Mouse (Mus musculus) embryonic facial prominence, embryonic 14.5 days (tissue): ENCODE data around the gene Rbm20. TPM values are rescaled to one million over a fixed set of nuclear protein-coding genes. Genes with fewer than 3 reads are reported as not detected.
A peak's percentile ranks its signal among the peaks of the same experiment; 100 is the strongest.
"Not testable (repeated sequence)": the region's sequence is repeated elsewhere in the genome, so short reads cannot be mapped to it uniquely, and the experiment has no call there.

Experiments
- ATAC-seq: fragments of 200-750 bp; cut with Nextera tagmentation; 2 replicates; pipeline ENCODE4 v1.8.0; 2017; ENCODE audit warnings: low read depth, moderate number of reproducible peaks, moderate TSS enrichment
- DNase-seq: peaks from one replicate; pipeline ENCODE4 v3.0.0-alpha.2; 2015; ENCODE audit warnings: low spot score
- H3K27ac ChIP-seq: fragments of 300-500 bp; sonication (generic); replicated peaks from 2 replicates; pipeline ENCODE4 v1.5.1; 2014; ENCODE audit warnings: low read depth, mild to moderate bottlenecking, low read length, moderate library complexity
- H3K27me3 ChIP-seq: fragments of 300-500 bp; sonication (generic); replicated peaks from 2 replicates; pipeline ENCODE4 v1.6.1; 2014; ENCODE audit warnings: low read length; ENCODE audit not compliant: control insufficient read depth, insufficient read depth
- H3K36me3 ChIP-seq: fragments of 300-500 bp; sonication (generic); 2 replicates; pipeline ENCODE4 v1.6.1; 2014; ENCODE audit warnings: low read length, mixed read lengths; ENCODE audit not compliant: control insufficient read depth, insufficient read depth
- H3K4me1 ChIP-seq: fragments of 300-500 bp; sonication (generic); 2 replicates; pipeline ENCODE4 v1.6.1; 2014; ENCODE audit warnings: antibody characterized with exemption, low read length; ENCODE audit not compliant: control insufficient read depth, insufficient read depth
- H3K4me2 ChIP-seq: fragments of 300-500 bp; sonication (generic); 2 replicates; pipeline ENCODE4 v1.6.1; 2014; ENCODE audit warnings: low read depth, mild to moderate bottlenecking, low read length, moderate library complexity, mixed read lengths
- H3K4me3 ChIP-seq: fragments of 300-500 bp; sonication (generic); 2 replicates; pipeline ENCODE4 v1.5.1; 2014; ENCODE audit warnings: low read depth, mild to moderate bottlenecking, low read length
- H3K9ac ChIP-seq: fragments of 300-500 bp; sonication (generic); 2 replicates; pipeline ENCODE4 v1.6.1; 2014; ENCODE audit warnings: low read depth, mild to moderate bottlenecking, low read length, moderate library complexity, mixed read lengths
- H3K9me3 ChIP-seq: fragments of 300-500 bp; sonication (generic); 2 replicates; pipeline ENCODE4 v1.6.1; 2016; ENCODE audit warnings: low read length; ENCODE audit not compliant: control insufficient read depth
- WGBS: fragments of 180-500 bp; shearing (Covaris S2); extraction: QIAGEN DNeasy Blood & Tissue Kit; methylation state at CpG from one replicate; pipeline ENCODE4 v1.1.7; 2014; 5-methylcytosine and 5-hydroxymethylcytosine counted together
- polyA plus RNA-seq: library from polyadenylated mRNA; unstranded; fragments of >200 nt; fragmentation: Nextera tagmentation; extraction: Ambion mirVana; gene quantifications from 2 replicates; pipeline ENCODE4 v1.2.1, GENCODE M21; 2014

The Rbm20 gene
- polyA plus RNA-seq, 1 experiment from 2014 or later: 5.9 TPM

DNA sequence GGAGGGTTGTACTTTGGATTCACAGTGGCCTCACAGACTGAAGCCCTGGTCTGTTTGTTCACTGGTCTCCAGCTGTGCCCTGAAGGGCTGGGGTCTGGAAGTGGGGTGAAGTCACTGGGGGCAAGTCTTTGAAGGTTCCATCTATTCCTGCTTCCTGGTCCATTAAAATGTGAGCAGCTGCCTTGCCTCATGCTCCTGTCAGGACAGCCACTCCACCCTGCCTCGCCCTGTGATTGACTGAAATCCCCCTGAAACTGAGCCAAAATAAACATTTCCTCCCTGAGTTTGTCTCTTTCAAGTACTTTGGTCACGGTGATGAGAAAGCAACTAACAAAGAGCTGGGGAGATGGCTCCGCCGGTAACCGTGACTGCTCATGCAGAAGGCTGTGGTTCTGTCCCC lies 27.3 kb upstream of the Rbm20 start:
- no peaks in the 10 kb centered on the region for H3K27me3 ChIP-seq
- 52% methylated on average over 5 of the region's 5 CpGs for WGBS
- H3K4me2 ChIP-seq: no peak overlapping the region
- DNase-seq (peak; percentile 70), ATAC-seq (0 out of 2 replicates have a peak, but pooled peaks have one; percentile 19)
- H3K36me3 ChIP-seq: peaks cover 30% of the 10 kb centered on the region
- H3K27ac ChIP-seq: no peak overlapping the region
- no peak overlapping the region for H3K9ac ChIP-seq
- peaks cover 18% of the 10 kb centered on the region for H3K4me1 ChIP-seq
- no peak overlapping the region for H3K4me3 ChIP-seq
- H3K9me3 ChIP-seq: no peaks in the 10 kb centered on the region

DNA sequence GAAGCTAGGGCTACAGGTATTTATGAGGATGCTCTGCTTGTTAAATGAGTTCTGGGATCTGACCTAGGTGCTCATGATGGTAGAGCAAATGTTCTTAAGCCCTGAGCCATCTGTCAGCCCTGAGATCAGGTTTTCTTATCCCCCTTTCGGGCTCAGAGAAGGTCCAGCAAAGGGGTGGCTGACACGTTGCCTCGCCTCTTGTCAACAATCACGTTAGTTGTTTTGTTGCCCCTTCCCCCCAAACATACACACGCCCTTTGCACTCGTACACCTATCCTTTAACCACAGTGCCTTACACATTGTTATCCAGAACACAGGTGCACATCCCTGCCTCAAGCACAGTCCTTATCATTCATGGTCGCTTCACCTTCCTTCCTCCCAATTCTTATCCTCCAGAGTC lies 26.2 kb upstream of the Rbm20 start:
- DNase-seq (no peak), ATAC-seq (no peak)
- Histone ChIP-seq H3K4me3 (no peak overlapping the region), H3K4me1 (peaks cover 19% of the 10 kb centered on the region), H3K9me3 (no peaks in the 10 kb centered on the region), H3K27ac (no peak overlapping the region), H3K4me2 (no peak overlapping the region), H3K9ac (no peak overlapping the region), H3K27me3 (no peaks in the 10 kb centered on the region), H3K36me3 (peaks cover 21% of the 10 kb centered on the region)
- WGBS: 83% methylated on average over 7 of the region's 7 CpGs

DNA sequence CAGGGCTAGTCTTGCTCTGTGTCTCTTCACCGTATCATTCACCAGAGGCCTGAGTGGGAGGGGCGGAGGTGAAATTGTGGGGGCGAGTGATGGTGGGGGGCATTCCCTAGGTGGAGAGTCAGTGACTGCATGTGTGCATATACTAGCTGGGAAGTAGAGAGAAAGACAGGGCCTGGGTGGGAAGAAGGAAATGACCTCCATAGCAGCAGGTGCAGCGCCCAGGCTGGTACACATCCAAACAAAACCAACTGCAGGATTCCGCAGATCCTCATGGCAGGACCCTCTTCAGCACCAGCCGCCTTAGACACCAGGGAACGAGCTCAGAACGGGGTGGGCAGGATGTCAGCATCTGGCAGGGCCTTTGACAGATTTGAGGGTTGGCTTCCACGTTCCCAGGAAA lies 24.8 kb upstream of the Rbm20 start:
- Histone ChIP-seq H3K36me3 (peaks cover 8% of the 10 kb centered on the region), H3K27me3 (no peaks in the 10 kb centered on the region), H3K9me3 (no peaks in the 10 kb centered on the region), H3K9ac (no peak overlapping the region), H3K4me3 (no peak overlapping the region), H3K4me2 (no peak overlapping the region), H3K27ac (no peak overlapping the region), H3K4me1 (peaks cover 19% of the 10 kb centered on the region)
- DNase-seq: no peak
- no peak for ATAC-seq
- WGBS: 54% methylated on average over 9 of the region's 9 CpGs

DNA sequence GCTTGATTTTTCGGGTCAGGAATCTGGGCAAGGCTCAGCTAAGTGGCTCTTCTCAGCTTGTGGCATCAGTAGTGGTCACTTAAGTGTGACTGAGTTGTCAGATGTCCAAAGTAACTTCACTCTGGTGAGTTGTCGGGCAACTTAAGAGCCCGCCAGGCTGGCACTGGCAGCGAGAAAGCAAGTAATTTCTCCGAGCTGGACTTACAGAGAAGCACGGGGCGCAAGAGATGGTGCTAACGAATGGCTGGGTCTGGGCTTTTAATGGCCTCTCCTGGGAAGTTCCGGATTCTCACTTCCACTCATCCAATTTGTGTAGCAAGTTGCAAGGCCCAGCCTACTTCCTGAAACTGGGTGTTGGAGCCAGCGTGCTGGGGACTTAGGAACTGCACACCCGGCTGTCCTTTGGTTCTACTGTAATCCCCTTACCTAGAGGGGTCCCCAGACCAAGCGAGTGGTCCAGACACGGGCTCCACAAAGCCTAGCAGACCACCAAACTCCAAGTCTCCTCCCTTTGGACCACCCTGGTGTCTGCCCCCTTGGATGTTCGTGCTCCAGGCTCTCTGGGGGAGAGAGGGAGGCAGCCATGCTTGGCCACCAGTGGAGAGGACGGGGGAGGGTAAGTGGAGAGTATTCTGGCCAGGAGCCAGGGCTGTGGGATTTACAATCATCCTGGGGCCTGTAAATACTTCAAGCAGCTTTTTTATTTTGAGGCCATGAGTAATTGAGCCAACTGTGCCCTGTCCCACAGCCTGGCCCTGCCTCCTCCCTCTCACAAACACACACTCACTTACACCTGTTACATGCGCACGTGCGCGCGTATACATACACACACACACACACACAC lies 23.3 kb upstream of the Rbm20 start:
- Histone ChIP-seq H3K4me1 (peaks cover 19% of the 10 kb centered on the region), H3K36me3 (peaks cover 6% of the 10 kb centered on the region; the same call in 1 of the 2 replicates), H3K27me3 (no peaks in the 10 kb centered on the region), H3K9ac (no peak overlapping the region; the same call in none of the 2 replicates), H3K9me3 (no peaks in the 10 kb centered on the region), H3K4me3 (no peak overlapping the region), H3K27ac (no peak overlapping the region; the same call in 1 of the 2 replicates), H3K4me2 (no peak overlapping the region)
- WGBS: 58% methylated on average over 19 of the region's 20 CpGs
- ATAC-seq (peak; percentile 67), DNase-seq (peak; percentile 84)

DNA sequence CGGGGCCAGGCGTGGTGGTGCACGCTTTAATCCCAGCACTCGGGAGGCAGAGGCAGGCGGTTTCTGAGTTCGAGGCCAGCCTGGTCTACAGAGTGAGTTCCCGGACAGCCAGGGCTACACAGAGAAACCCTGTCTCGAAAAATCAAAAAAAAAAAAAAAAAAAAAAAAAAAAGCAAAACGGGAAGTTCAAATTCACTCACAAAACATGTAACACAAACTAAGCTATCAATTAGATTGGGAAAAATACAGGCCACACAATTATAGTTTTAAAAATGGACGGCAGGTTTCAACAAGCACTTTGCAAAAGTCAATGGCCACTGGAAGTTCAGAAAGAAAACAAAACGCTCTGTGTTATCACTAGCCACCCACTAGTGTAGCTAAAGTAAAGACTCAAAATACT lies 20.7 kb upstream of the Rbm20 start:
- DNase-seq, H3K9ac ChIP-seq, H3K4me2 ChIP-seq, H3K27ac ChIP-seq, H3K9me3 ChIP-seq, H3K36me3 ChIP-seq, H3K27me3 ChIP-seq, H3K4me3 ChIP-seq, ATAC-seq: not testable (repeated sequence)
- peaks cover 19% of the 10 kb centered on the region for H3K4me1 ChIP-seq
- 89% methylated on average over 11 of the region's 11 CpGs for WGBS

DNA sequence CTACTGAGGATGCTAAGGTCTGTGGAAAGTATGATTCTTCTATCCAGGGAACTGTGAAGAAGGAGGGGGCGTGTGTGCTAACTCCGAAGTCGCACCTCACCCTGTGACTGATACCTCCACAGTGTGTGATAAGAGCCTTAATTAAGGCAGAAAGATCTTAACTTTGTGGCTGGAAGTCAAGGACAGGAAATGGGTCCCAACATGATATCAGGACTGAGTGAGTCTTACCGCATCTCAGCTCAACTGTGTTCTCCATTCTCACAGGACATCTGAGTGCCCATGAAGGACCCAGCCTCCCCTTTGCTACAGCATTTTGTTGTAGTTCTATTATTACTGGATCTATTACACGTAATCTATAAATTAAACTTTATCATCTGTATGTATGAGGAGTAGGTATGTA lies 19.7 kb upstream of the Rbm20 start:
- no peaks in the 10 kb centered on the region for H3K27me3 ChIP-seq
- H3K4me3 ChIP-seq: no peak overlapping the region
- no peak overlapping the region for H3K4me2 ChIP-seq
- no peaks in the 10 kb centered on the region for H3K9me3 ChIP-seq
- no peak overlapping the region for H3K27ac ChIP-seq
- 79% methylated on average over 5 of the region's 5 CpGs for WGBS
- peaks cover 17% of the 10 kb centered on the region for H3K4me1 ChIP-seq
- H3K9ac ChIP-seq: no peak overlapping the region
- DNase-seq: no peak
- no peak for ATAC-seq
- no peaks in the 10 kb centered on the region for H3K36me3 ChIP-seq

DNA sequence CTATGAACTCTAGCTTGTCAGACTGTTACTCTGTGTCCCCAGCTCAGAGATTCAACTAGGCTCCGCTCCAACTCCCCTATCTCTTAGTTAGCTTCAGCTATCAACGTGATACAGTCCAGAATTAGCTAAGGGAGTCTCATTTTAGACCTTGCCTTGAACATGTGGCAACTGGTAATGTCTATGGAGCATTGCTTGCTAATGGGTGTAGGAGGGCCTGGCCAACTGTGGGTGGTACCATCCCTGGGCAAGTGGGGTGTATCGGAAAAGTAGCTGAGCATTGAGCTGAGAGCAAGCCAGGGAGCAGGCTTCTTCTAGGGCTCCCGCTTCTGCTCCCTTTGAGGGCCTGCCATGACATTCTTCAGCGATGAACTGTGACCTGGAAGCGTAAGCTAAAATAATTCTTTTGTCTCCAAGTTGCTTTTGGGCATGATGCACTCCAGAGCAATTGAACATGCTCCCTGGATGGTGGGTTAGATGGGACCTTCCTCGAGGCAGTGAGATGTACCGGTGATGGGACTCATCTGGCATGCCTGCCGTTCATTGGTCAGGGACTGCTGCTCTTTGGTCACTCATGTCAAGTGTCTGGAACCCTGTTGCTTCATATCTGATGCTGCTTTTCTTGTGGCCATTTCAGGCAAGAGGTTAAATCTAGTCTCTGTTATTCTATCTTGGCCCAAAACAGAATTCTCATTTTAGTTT lies 16.2 kb upstream of the Rbm20 start:
- no peak for DNase-seq
- H3K4me1 ChIP-seq: no peaks in the 10 kb centered on the region

DNA sequence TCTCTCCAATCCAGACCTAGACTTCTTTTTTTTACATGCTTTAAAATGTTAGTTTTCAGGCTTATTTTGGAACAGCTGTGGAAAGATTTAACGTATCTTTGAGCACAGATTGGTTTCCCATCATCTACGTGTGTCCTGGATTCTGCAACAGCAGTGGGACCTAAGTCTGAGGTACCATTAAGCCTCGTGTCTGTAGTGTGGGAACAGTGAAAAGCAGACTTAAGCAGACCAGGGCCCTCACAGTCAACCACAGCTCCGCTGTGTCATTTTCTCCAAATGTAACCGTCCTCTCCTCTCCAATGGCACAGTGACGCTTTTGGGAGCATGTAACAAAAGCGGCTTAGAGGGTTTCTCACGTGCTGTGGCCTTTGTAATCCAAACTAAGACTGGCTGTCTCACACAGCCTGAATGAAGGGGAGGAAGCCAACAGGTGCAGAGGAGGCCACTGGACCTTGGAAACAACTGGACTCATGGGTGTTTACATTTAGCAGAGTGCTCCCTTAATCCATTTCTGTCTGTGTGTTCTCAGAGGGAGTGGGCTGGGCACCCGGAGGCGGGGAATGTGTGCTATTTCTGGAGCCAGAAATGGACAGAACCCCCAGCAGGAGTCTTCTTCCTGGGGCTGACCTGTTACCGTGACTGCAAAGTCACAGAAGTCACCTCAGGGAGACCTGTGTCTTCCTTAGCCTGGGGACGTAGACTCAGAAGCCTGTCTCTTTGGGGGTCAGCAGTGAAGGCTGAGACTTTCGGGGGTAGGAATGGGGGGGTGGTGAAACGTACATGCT lies 15.0 kb upstream of the Rbm20 start:
- H3K36me3 ChIP-seq: no peaks in the 10 kb centered on the region
- no peak overlapping the region for H3K4me3 ChIP-seq
- no peaks in the 10 kb centered on the region for H3K27me3 ChIP-seq
- H3K9ac ChIP-seq: no peak overlapping the region
- WGBS: 44% methylated on average over 14 of the region's 14 CpGs
- no peak overlapping the region for H3K4me2 ChIP-seq
- H3K4me1 ChIP-seq: no peaks in the 10 kb centered on the region
- ATAC-seq (peak; percentile 68), DNase-seq (peak; percentile 77)
- H3K27ac ChIP-seq: no peak overlapping the region; the same call in 1 of the 2 replicates
- H3K9me3 ChIP-seq: no peaks in the 10 kb centered on the region

More for the DNA sequence above, 16.2 kb upstream of the Rbm20 start:
- Histone ChIP-seq H3K4me2 (no peak overlapping the region), H3K36me3 (no peaks in the 10 kb centered on the region), H3K9me3 (no peaks in the 10 kb centered on the region), H3K27ac (no peak overlapping the region), H3K4me3 (no peak overlapping the region), H3K9ac (no peak overlapping the region), H3K27me3 (no peaks in the 10 kb centered on the region)
- WGBS: 69% methylated on average over 9 of the region's 9 CpGs
- ATAC-seq: no peak
